Mouse (Mus musculus) embryo, embryonic 9.5 days (tissue): ENCODE measurements around the gene Rmnd5a.
A peak's percentile ranks its signal among the peaks of the same experiment; 100 is the strongest.

Source experiments
- DNase-seq: peaks from one replicate; pipeline ENCODE4 v3.0.0-alpha.2; 2017; ENCODE audit errors: extremely low spot score

The Rmnd5a gene

DNA sequence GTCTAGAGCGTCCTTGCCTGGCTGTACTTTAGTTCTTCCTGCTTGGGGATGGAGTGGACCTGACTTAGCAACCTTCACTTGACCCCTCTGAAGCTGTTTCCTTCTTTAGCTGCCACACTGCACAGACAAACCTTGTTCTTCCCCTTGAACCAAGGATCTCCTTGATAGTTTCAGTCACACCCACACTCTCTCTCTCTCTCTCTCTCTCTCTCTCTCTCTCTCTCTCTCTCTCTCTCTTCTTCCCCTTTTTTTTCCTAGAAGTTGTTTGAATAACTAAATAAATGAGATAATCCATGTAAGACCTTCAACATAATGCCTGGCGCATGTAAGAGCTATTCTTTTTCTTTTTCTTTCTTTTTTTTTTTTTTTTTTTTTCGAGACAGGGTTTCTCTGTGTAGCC is 1.7 kb upstream of the Rmnd5a start:
- no peak for DNase-seq

DNA sequence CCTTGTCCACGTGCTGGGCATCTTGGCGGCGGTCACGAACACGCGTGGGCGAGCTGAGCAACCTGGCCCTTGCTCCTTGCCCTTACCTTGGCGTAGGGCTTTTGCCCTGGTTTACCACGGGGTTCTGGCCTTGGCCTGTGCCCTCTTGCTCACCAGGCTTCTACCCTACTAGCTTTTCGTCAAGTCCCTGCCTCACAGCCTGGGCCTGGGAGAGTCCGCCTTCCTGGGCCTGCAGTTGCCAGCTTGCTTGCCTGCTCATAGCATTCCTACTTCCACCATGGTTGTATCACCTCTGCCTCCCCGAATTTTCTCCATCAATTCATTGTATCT is 779 bp upstream of the Rmnd5a start:
- no peak for DNase-seq

DNA sequence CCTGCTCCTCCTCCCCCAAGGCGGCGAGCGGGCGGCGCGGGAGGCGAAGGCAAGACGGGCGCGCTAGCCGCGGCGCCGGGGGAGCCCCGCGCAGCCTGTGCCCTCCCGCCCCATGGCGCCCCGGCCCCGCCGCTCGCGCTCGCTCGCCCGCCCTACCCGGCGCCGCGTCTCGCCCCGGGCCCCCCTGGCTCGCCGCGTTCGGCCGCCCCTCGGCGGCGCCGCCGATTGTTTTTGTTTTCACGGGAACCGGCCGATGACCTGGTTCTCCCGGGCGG is 283 bp downstream of the Rmnd5a start:
- DNase-seq = no peak

DNA sequence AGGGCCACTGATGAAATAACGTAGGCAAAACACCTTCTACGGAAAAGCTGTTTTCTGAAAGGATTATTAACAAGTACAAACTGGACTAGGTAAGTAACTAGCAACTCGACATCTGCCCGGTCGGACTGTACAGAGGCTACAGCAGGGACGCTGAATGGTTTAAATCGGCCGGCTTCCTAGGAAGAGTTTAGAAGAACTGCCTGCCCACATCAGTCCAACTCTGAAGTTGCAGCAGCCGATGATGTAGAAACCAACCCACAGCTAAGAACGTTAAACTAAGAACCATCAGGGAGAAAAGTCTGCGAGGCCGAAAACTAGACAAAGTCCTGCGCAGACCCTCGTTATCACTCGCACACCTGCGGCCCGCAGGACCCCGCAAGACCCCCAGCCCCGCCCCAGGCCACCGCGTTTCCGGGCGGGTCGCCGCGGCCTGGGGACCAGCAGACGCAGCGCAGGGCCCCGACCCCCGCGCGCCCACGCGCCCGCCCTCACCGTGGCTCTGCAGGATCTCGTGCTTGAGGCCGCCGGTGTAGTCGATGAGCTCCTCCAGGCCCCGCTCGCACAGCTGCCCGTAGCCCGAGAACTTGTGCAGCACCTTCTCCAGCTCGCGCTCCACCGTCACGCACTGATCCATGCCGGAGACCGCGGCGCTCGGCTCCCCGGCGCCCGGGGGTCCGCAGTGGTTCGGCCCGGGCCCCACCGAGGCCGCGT is 776 bp downstream of the Rmnd5a start:
- DNase-seq = no peak

DNA sequence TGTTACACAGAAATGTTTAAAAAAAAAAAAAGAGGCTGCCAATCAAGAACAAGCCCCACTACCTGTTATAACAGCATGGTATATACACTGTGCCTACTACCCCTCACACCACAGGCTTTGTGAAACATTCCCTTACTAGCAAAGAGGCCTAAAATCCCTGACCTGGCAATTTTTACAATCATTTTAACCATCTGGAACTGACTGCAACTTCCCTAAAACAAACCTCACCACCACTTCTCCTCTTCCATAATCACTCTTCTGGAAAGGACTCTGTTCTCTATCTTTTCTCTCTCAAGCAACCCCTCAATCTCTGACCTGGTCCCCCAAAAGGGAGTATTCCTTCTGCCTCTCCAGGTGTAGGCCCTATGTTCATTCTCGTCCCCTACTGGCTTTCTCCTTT is 2.4 kb downstream of the Rmnd5a start:
- no peak for DNase-seq

DNA sequence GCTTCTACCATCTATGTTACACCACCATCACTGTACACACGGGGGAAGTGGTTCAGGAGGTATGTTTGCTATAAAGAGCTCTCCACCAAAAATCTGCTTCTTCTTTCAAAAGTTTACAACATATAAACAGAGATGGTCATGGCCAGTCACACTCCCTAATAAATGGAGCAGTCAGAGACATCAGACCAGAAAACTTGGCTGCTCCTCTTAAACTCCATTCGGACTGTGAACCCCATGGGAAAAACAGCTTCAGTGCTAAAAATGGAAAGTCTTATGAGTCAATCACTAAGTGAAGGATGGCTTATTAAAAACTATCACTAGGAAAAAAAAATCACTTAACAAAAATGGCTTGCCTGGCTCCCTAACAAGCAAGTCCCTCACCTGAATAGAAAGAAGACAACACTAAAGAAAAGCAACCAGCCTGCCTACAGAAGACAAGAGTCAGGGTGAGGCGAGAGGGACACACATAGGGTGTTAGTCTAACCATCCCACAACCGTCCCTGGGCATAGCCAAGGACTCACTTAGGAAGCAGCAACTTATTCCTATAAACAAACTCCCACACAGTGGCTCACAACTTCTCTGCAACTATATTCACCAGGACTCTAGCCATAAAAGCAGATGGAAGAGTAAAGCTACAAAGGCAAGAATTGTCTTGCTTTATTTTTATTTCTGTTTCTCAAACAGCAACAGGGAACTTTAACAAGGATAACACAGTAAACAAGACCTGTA is 12.3 kb downstream of the Rmnd5a start:
- DNase-seq = no peak

DNA sequence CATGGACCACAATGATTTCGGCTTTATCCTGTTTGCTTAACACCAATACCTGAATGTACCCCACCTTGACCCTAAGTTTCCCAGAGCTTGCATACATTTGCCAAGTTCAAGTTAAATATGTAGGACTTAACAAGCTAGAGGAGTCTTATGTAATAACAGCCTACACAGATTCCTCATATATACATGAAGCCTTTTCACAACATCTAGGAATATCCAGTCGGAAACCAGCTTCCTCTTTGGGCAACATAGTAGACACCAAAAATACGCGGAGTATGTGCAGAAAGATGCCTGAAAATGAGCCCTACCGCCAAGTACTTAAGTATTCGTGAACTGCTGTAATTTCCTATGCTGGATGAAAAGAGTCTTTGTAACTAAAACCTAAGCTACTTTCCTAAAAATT is 14.8 kb downstream of the Rmnd5a start:
- no peak for DNase-seq

DNA sequence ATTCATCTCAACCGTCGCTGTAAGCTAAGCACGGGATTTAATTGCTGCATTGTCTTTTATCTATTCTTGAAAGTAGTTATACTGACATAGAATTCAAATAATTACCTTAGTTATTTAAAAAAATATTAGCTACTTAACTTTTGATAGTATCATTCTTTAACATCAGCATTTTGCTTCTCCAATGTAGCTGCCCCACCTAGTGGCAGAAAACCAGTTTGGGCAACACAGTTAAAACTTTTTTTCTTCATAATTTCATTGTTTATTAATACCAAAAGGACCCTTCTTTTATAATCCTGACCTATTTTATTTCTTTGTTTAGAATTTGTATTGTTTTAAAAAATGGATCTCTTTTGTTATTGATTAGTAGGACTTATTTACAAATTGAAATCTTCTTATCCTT is 17.3 kb downstream of the Rmnd5a start:
- DNase-seq = no peak

DNA sequence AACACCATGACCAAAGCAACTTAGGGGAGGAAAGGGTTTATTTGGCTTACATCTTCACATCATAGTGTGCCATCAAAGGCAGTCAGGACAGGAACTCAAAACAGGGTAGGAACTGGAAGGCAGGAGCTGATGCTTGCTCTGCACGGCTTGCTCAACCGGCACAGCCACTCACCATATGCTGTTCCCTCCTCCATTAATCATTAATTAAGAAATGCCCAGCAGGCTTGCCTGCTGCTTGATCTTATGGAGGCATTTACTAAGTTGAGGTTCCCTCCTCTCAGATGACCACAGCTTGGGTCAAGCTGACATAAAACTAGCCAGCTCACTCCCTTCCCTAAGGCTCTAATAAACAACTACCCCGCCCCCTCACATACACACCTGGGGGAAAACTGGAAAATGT is 18.3 kb downstream of the Rmnd5a start:
- DNase-seq = no peak

DNA sequence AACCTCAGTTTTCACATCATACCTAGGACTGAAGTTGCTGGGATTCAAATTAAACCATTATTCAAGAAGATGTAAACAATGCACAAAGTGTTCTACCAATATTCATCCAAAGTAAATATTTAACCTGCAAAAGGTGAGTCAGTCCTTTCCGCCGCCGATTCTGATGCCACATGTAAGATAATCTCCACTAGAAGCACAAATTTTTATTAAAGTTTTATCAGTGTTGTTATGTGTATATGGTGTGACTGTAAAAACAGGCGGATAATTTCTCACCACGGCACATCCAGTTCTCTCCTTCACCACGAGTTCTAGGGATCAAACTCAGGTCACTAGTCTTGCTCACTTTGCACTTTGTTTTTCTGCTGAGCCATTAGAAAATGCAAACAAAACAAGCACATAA is 19.6 kb downstream of the Rmnd5a start:
- DNase-seq = no peak

DNA sequence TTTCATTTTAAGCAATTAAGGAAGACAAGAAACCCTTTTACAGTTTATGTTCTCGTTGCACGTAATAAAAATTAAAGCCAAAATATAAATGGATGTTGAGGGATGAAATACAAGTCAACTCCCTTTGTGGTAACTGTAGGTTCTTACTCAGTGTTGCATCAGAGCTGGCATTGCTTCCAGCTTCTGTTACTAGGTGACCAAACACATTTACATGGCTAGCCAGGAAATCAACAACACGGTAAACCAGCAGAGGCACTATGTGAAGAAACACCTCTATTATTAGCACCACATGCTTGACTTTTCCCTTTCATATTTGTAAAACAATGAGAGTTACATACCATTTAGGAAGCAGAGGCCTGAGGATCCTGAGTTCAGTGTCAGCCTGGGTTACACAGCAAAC is 21.6 kb downstream of the Rmnd5a start:
- no peak for DNase-seq

DNA sequence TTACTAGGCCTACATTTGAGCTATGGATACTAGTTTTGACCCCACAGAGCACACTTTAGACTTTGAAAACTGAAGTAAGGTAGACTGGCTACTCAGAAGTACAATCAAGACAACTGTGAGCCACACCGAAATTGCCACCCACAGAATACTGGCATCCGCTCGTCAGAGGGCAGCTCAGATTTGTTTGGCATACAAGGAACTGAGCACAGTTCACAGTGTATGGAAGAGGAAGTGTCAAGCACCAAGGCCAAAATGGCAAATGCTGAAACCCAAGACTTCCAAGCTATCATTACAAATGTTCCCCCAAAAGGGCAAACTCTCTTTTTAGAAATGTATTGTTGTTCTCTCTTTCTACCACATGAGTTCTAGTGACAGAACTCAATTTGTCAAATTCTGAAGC is 25.0 kb downstream of the Rmnd5a start:
- no peak for DNase-seq

DNA sequence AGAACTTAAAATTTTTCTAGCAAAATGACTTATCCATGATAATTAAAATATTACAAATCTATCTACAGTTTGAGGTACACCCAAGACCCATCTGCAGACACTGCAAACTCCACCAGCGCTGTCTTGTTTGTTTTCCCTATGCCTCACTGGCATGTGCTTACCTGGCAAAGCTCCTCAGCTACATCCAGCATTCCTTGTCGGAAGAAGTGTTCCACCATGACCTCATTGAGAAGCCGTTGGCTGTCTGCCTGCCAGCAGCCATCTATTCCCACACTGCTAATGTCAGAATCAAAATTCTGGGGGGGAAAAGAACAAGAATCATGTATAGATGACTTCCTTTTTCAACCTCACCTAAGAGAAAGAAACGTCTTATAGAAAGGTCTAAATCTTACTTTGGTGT is 25.8 kb downstream of the Rmnd5a start:
- DNase-seq = no peak

DNA sequence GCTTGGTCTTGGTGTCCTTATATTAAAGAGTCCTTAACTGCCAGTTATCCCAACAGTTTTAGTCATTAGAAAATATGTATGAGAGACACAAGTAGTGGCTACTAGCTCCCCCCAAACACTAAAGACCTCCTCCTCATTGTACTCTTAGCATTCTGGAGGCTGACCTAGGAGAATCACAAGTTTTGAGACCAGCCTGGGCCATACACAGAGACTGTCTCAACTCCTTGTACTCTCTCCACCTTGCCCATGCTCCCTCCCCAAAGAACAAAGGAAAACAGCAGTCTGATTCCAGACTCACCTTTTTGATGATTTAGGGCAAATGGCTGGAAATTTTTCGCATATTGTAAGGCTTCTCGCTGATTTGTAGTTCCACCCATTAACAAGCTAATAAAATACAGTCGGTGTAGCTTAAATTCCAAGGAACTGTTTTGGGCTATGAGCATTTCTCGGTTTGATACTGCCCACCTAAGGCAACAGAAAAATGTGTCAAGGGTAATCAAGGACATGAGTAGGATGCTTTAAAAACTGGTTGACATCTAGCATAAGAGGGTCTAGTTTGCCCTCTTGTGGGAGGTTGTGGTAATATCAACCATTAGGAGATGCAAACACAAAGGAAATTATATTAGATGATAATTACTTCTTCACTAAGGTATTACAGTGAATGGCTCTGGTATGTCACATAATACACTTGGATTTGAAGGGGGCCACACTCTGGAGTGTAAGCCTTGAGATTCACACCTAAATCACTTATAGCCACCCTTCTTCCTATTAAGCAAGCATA is 41.4 kb downstream of the Rmnd5a start:
- DNase-seq = peak; percentile 16

DNA sequence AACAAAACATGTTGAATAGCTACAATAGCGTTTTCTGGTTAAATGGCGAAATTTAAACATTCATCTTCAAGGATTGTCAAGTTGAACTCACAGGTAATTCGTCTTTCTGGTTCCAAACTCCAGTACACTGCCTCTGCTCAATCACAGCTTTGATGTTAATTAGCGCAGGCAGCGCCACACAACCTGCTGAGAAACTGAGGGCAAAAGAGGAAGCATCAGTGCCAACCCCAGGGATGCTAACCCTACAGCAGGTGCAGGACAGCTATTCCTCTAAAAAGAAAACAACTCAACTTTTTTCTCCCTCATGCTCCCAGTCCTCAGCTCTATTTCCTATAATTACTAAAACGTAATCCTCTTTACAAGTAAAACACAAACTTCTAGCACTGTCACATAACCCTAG is 43.7 kb downstream of the Rmnd5a start:
- no peak for DNase-seq

DNA sequence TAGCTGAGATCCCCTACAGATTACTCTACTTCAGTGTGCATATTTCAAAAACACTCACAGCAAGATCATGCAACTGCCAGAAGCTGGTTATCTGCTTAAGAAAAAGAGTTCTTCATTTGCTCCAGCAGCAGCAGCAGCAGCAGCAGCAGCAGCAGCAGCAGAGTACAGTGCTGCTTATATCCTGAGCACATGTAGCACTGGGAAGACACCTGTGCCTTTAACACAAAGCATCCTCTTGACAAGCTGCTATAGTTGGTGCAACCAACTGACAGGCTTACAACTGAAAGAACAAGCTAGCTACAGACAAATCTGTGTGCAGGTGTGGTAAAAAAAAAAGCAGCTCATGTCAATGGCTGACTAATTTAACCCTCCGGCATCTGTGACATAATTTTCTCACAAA is 44.4 kb downstream of the Rmnd5a start:
- DNase-seq = no peak

DNA sequence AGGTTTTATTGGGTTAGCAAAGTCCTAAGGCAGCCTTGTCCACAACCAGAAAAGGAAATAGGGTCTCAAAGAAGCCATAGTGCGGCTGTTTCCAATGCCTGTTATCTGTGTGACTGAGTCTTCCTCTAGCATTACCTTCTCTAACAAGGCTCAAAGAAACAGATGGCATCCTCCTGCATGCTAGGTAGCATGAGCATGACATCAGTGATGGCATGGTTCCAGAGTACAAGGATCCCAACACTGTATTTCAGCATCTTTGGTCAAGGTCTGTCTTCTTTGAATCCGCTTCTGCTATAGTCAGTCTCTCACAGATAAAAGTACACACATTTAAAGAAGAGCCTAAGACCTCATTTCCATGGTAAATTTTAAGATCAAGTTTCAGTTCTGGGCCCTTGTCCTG is 49.9 kb downstream of the Rmnd5a start:
- no peak for DNase-seq

DNA sequence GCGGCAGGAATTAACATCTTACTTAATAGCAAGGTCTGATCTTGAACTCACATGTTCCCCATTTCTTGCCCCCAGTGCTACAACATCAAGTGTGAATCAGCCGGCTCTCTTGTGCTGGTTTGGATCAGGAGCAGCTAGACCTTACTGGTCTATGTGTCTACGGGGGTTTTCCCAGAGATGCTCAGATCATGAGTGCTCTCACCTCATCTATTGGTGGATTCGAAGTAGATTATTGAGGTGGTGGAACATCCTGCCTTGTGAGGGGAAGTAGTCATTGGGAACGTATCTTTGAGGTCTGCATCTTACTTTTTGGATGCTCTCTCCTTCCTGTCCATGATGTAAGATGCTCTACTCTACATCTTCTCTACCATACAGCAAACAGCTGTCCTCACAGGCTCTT is 58.8 kb downstream of the Rmnd5a start:
- DNase-seq = no peak

DNA sequence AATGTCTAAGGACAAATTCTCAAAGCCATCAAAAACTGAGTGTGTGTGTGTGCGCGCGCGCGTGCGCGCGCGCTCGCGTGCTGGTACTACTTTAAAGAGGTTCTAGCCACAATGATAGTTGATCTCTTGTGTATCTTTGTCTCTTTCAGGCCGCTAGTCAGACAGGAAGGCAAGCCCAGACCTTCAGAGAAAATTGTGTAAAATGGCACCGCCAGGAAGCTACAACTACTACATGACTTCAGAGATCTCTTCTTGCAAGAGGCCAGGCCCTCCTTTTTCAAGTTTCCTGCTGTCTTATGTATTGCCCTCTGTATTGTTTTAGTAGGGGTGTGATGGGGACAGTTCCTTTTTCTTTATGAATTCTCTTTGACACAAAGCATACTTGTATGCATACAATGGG is 63.7 kb downstream of the Rmnd5a start:
- DNase-seq = no peak

DNA sequence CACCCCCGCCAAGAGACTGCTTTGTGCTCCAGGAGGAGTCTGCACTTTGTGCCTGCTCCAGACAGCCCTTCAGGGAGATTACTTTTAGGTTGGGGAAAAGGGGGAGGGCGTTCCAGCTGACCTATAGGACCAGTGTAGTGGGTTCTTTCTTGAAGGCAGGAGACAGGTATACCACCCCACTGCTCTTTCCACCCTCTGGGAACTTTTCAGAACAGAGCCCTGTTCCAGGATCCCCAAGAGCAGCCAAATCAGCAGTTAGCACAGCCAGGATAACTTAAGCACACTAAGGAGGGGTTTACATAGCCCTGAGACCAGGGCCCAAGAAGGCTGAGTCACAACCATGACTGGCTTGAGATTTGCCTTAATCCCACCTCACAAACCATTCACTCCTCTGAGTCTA is 65.5 kb downstream of the Rmnd5a start:
- DNase-seq = no peak

DNA sequence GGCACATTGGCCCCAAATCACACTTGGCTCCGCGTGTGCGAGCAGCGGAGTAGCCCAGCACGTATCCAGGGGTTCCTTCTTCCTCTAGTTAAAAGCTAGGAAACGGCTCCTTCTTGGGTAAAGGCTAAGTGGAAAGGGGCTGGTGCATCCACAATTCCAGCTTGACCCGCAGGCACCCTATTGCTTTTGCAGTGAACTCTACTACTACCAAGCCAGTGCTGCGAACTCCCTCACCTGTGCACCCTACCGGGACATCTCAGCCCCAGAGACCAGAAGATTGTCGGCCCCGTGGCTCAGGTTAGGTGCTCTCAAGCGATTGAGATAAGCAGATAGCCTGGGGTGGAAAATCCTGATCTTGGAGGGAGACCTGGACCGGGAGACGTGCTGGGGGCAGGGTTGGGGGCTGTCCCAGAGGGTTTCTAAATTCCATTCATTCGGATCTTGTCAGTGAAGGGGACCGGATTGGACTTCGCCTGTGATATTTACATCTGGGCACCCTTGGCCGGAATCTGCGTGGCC is 66.1 kb downstream of the Rmnd5a start:
- no peak for DNase-seq

DNA sequence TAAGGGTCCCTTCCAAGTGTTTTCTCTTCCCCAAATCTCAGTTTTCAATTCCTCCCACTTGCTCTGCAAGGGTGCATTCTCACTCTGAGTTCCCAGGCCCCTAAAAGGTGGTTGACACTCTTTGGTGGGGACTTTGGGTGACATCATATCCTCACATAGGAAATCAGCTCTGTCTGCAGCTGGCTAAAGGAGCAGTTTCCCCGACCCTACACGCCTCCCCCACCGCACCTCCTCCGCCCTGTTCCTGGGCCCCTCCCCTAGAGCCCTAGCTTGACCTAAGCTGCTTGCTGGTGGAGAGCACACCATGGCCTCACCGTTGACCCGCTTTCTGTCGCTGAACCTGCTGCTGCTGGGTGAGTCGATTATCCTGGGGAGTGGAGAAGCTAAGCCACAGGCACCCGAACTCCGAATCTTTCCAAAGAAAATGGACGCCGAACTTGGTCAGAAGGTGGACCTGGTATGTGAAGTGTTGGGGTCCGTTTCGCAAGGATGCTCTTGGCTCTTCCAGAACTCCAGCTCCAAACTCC is 67.1 kb downstream of the Rmnd5a start, which contains the start of gene Cd8a:
Gene Cd8a (plus strand): TSS at position 179 of the 527 bp plus-strand sequence.
- no peak for DNase-seq
